Mouse (Mus musculus): ENCODE data around the gene Ctnna2. TPM values are rescaled to one million over a fixed set of nuclear protein-coding genes. Genes with fewer than 3 reads are reported as not detected.

The Ctnna2 gene
- polyA plus RNA-seq, 1 experiment from 2014 or later, result 4.9 TPM

- 51% methylated on average over 3 of the region's 3 CpGs for whole genome bisulfite sequencing
- Histone ChIP-seq H3K9me3 (ENCODE audit: control insufficient read depth, low read length) (no peaks in the 10 kb centered on the region), H3K4me1 (ENCODE audit: control insufficient read depth, insufficient read depth, low read length) (no peaks in the 10 kb centered on the region), H3K27me3 (replicated peaks; ENCODE audit: control insufficient read depth, insufficient read depth, low read length) (no peaks in the 10 kb centered on the region), H3K27ac (ENCODE audit: low read length) (no peak overlapping the region), H3K36me3 (ENCODE audit: control insufficient read depth, insufficient read depth, low read length) (no peaks in the 10 kb centered on the region), H3K4me2 (ENCODE audit: low read depth, low read length) (no peak overlapping the region), H3K4me3 (ENCODE audit: low read length) (no peak overlapping the region), H3K9ac (ENCODE audit: low read depth, low read length) (no peak overlapping the region)
- ATAC-seq, result no peak
Measured at GRCm38 (mm10) chr6:77572614-77573013, 406.9 kb downstream of the Ctnna2 start.

GRCm38 (mm10) chr6:77569851-77570250 is 409.6 kb downstream of the Ctnna2 start:
- no peak overlapping the region for H3K27ac ChIP-seq (ENCODE audit: low read length)
- H3K4me1 ChIP-seq (ENCODE audit: control insufficient read depth, insufficient read depth, low read length), result no peaks in the 10 kb centered on the region
- no peak overlapping the region for H3K4me3 ChIP-seq (ENCODE audit: low read length)
- ATAC-seq, result no peak
- H3K27me3 ChIP-seq (replicated peaks; ENCODE audit: control insufficient read depth, insufficient read depth, low read length), result no peaks in the 10 kb centered on the region
- no peaks in the 10 kb centered on the region for H3K36me3 ChIP-seq (ENCODE audit: control insufficient read depth, insufficient read depth, low read length)
- WGBS, result 95% methylated on average over 3 of the region's 3 CpGs
- H3K9me3 ChIP-seq (ENCODE audit: control insufficient read depth, low read length), result no peaks in the 10 kb centered on the region
- no peak overlapping the region for H3K4me2 ChIP-seq (ENCODE audit: low read depth, low read length)
- H3K9ac ChIP-seq (ENCODE audit: low read depth, low read length), result no peak overlapping the region

GRCm38 (mm10) chr6:77556181-77556580 is 423.3 kb downstream of the Ctnna2 start:
- Histone ChIP-seq H3K27ac (ENCODE audit: low read length) (no peak overlapping the region), H3K9ac (ENCODE audit: low read depth, low read length) (no peak overlapping the region), H3K36me3 (ENCODE audit: control insufficient read depth, insufficient read depth, low read length) (no peaks in the 10 kb centered on the region), H3K27me3 (replicated peaks; ENCODE audit: control insufficient read depth, insufficient read depth, low read length) (no peaks in the 10 kb centered on the region), H3K4me3 (ENCODE audit: low read length) (no peak overlapping the region), H3K4me1 (ENCODE audit: control insufficient read depth, insufficient read depth, low read length) (no peaks in the 10 kb centered on the region), H3K4me2 (ENCODE audit: low read depth, low read length) (no peak overlapping the region), H3K9me3 (ENCODE audit: control insufficient read depth, low read length) (no peaks in the 10 kb centered on the region)
- peak; percentile 67 for ATAC-seq
- 48% methylated on average over 1 of the region's 1 CpGs for WGBS

GRCm38 (mm10) chr6:77537055-77537807 is 442.3 kb downstream of the Ctnna2 start:
- H3K36me3 ChIP-seq (ENCODE audit: control insufficient read depth, insufficient read depth, low read length), result no peaks in the 10 kb centered on the region
- WGBS, result 52% methylated on average over 15 of the region's 15 CpGs
- H3K9ac ChIP-seq (ENCODE audit: low read depth, low read length), result no peak overlapping the region
- ATAC-seq, result no peak
- H3K27me3 ChIP-seq (replicated peaks; ENCODE audit: control insufficient read depth, insufficient read depth, low read length), result no peaks in the 10 kb centered on the region
- H3K27ac ChIP-seq (ENCODE audit: low read length), result no peak overlapping the region
- H3K4me3 ChIP-seq (ENCODE audit: low read length), result no peak overlapping the region
- H3K4me2 ChIP-seq (ENCODE audit: low read depth, low read length), result no peak overlapping the region
- H3K4me1 ChIP-seq (ENCODE audit: control insufficient read depth, insufficient read depth, low read length), result no peaks in the 10 kb centered on the region
- H3K9me3 ChIP-seq (ENCODE audit: control insufficient read depth, low read length), result no peaks in the 10 kb centered on the region

- H3K36me3 ChIP-seq (ENCODE audit: control insufficient read depth, insufficient read depth, low read length), result no peaks in the 10 kb centered on the region
- ATAC-seq, result no peak
- no peak overlapping the region for H3K4me3 ChIP-seq (ENCODE audit: low read length)
- H3K9me3 ChIP-seq (ENCODE audit: control insufficient read depth, low read length), result no peaks in the 10 kb centered on the region
- no peaks in the 10 kb centered on the region for H3K27me3 ChIP-seq (replicated peaks; ENCODE audit: control insufficient read depth, insufficient read depth, low read length)
- H3K9ac ChIP-seq (ENCODE audit: low read depth, low read length), result no peak overlapping the region
- no peak overlapping the region for H3K27ac ChIP-seq (ENCODE audit: low read length)
- 61% methylated on average over 2 of the region's 2 CpGs for WGBS
- no peak overlapping the region for H3K4me2 ChIP-seq (ENCODE audit: low read depth, low read length)
- no peaks in the 10 kb centered on the region for H3K4me1 ChIP-seq (ENCODE audit: control insufficient read depth, insufficient read depth, low read length)
Measured at GRCm38 (mm10) chr6:77527636-77528035, 451.9 kb downstream of the Ctnna2 start.

GRCm38 (mm10) chr6:77521836-77522235 is 457.7 kb downstream of the Ctnna2 start:
- H3K27me3 ChIP-seq (replicated peaks; ENCODE audit: control insufficient read depth, insufficient read depth, low read length), result no peaks in the 10 kb centered on the region
- H3K4me2 ChIP-seq (ENCODE audit: low read depth, low read length), result no peak overlapping the region
- 73% methylated on average over 2 of the region's 2 CpGs for WGBS
- H3K9me3 ChIP-seq (ENCODE audit: control insufficient read depth, low read length), result no peaks in the 10 kb centered on the region
- no peak overlapping the region for H3K9ac ChIP-seq (ENCODE audit: low read depth, low read length)
- no peaks in the 10 kb centered on the region for H3K4me1 ChIP-seq (ENCODE audit: control insufficient read depth, insufficient read depth, low read length)
- ATAC-seq, result no peak
- H3K4me3 ChIP-seq (ENCODE audit: low read length), result no peak overlapping the region
- no peak overlapping the region for H3K27ac ChIP-seq (ENCODE audit: low read length)
- H3K36me3 ChIP-seq (ENCODE audit: control insufficient read depth, insufficient read depth, low read length), result no peaks in the 10 kb centered on the region

- Histone ChIP-seq H3K27ac (ENCODE audit: low read length) (no peak overlapping the region), H3K9ac (ENCODE audit: low read depth, low read length) (no peak overlapping the region), H3K27me3 (replicated peaks; ENCODE audit: control insufficient read depth, insufficient read depth, low read length) (no peaks in the 10 kb centered on the region), H3K9me3 (ENCODE audit: control insufficient read depth, low read length) (no peaks in the 10 kb centered on the region), H3K36me3 (ENCODE audit: control insufficient read depth, insufficient read depth, low read length) (no peaks in the 10 kb centered on the region), H3K4me2 (ENCODE audit: low read depth, low read length) (no peak overlapping the region), H3K4me3 (ENCODE audit: low read length) (no peak overlapping the region), H3K4me1 (ENCODE audit: control insufficient read depth, insufficient read depth, low read length) (no peaks in the 10 kb centered on the region)
- no peak for ATAC-seq
- whole genome bisulfite sequencing, result 56% methylated on average over 2 of the region's 2 CpGs
Measured at GRCm38 (mm10) chr6:77516515-77516914, 463.0 kb downstream of the Ctnna2 start.

- Histone ChIP-seq H3K27ac (ENCODE audit: low read length) (no peak overlapping the region), H3K27me3 (replicated peaks; ENCODE audit: control insufficient read depth, insufficient read depth, low read length) (no peaks in the 10 kb centered on the region), H3K36me3 (ENCODE audit: control insufficient read depth, insufficient read depth, low read length) (no peaks in the 10 kb centered on the region), H3K9me3 (ENCODE audit: control insufficient read depth, low read length) (no peaks in the 10 kb centered on the region), H3K4me3 (ENCODE audit: low read length) (no peak overlapping the region), H3K4me1 (ENCODE audit: control insufficient read depth, insufficient read depth, low read length) (no peaks in the 10 kb centered on the region), H3K4me2 (ENCODE audit: low read depth, low read length) (no peak overlapping the region), H3K9ac (ENCODE audit: low read depth, low read length) (no peak overlapping the region)
- WGBS, result 17% methylated on average over 5 of the region's 5 CpGs
- no peak for ATAC-seq
Measured at GRCm38 (mm10) chr6:77511805-77512204, 467.7 kb downstream of the Ctnna2 start.

- H3K4me3 ChIP-seq (ENCODE audit: low read length), result no peak overlapping the region
- ATAC-seq, result no peak
- H3K27ac ChIP-seq (ENCODE audit: low read length), result no peak overlapping the region
- no peak overlapping the region for H3K9ac ChIP-seq (ENCODE audit: low read depth, low read length)
- no peaks in the 10 kb centered on the region for H3K9me3 ChIP-seq (ENCODE audit: control insufficient read depth, low read length)
- no peaks in the 10 kb centered on the region for H3K4me1 ChIP-seq (ENCODE audit: control insufficient read depth, insufficient read depth, low read length)
- H3K36me3 ChIP-seq (ENCODE audit: control insufficient read depth, insufficient read depth, low read length), result no peaks in the 10 kb centered on the region
- WGBS, result 85% methylated on average over 5 of the region's 5 CpGs
- no peak overlapping the region for H3K4me2 ChIP-seq (ENCODE audit: low read depth, low read length)
- no peaks in the 10 kb centered on the region for H3K27me3 ChIP-seq (replicated peaks; ENCODE audit: control insufficient read depth, insufficient read depth, low read length)
Measured at GRCm38 (mm10) chr6:77491721-77492120, 487.8 kb downstream of the Ctnna2 start.

GRCm38 (mm10) chr6:77486658-77487057 is 492.8 kb downstream of the Ctnna2 start:
- no peak overlapping the region for H3K27ac ChIP-seq (ENCODE audit: low read length)
- H3K9me3 ChIP-seq (ENCODE audit: control insufficient read depth, low read length), result no peaks in the 10 kb centered on the region
- H3K4me2 ChIP-seq (ENCODE audit: low read depth, low read length), result no peak overlapping the region
- H3K4me1 ChIP-seq (ENCODE audit: control insufficient read depth, insufficient read depth, low read length), result no peaks in the 10 kb centered on the region
- no peak overlapping the region for H3K9ac ChIP-seq (ENCODE audit: low read depth, low read length)
- ATAC-seq, result no peak
- H3K4me3 ChIP-seq (ENCODE audit: low read length), result no peak overlapping the region
- H3K36me3 ChIP-seq (ENCODE audit: control insufficient read depth, insufficient read depth, low read length), result no peaks in the 10 kb centered on the region
- 90% methylated on average over 3 of the region's 3 CpGs for WGBS
- no peaks in the 10 kb centered on the region for H3K27me3 ChIP-seq (replicated peaks; ENCODE audit: control insufficient read depth, insufficient read depth, low read length)

All from intestine, embryonic 16.5 days (tissue).